Mouse (Mus musculus) telencephalon, adult 2 months (tissue): Measurements from ENCODE around the gene Ttf1.

Experiments used
- DNase-seq: peaks from one replicate; pipeline ENCODE4 v3.0.0-alpha.2; 2011; ENCODE audit warnings: low read depth, low spot score

Gene Ttf1

GRCm38 (mm10) chr2:29060135-29060597 lies at the start of gene Ttf1:
Gene Ttf1, plus strand, starts transcription at chr2:29060262.
- DNase-seq: peak; percentile 93

- no peak for DNase-seq
These were observed 47.5 kb upstream of the Ttf1 start for GRCm38 (mm10) chr2:29012523-29012922.

- DNase-seq: no peak
These were observed 43.2 kb upstream of the Ttf1 start for GRCm38 (mm10) chr2:29016599-29017587.

DNA sequence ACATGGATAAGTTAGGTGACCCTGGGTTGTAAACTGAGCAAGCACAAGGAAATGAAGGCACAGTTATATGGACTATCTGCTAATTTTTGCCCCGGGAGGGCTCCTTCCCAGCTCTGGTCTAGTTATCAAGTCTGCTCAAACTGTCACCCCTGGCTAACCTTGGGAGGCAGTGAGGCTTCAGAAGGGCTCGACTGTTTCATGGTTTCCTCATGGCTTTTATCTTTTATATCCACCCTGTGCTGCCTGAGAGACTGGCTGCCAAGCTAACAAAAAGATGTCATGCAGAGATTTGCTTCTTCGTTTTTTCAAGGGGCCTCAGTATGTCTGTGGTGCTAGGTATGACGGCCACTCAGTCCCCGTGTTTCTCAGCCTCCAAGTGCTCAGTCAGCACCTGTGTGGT lies 41.4 kb upstream of the Ttf1 start:
- no peak for DNase-seq

GRCm38 (mm10) chr2:29021025-29021424 lies 39.0 kb upstream of the Ttf1 start:
- DNase-seq: no peak

DNA sequence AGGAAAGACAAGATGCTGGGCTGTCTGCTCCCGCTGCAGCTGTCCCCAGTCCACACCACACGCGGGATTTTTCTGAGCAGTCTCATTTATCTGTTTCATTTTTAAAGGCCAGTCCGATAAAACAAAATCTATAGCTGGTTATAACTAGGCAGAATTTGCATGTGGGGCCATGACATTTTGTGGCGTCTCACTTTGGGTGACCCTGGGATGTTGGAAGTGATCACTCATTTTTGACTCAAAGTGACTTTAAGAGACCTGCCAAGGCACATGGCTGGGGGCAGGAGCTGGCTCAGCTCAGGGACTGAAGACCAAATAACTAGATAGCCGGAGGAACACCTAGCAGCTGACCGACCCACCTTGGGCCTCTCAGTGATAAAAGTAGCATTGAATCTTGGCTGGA lies 37.1 kb upstream of the Ttf1 start:
- DNase-seq: no peak

- DNase-seq: peak; percentile 76
These were observed 34.8 kb upstream of the Ttf1 start for GRCm38 (mm10) chr2:29025284-29025683.

- DNase-seq: no peak
These were observed 29.9 kb upstream of the Ttf1 start for GRCm38 (mm10) chr2:29030048-29030734.

DNA sequence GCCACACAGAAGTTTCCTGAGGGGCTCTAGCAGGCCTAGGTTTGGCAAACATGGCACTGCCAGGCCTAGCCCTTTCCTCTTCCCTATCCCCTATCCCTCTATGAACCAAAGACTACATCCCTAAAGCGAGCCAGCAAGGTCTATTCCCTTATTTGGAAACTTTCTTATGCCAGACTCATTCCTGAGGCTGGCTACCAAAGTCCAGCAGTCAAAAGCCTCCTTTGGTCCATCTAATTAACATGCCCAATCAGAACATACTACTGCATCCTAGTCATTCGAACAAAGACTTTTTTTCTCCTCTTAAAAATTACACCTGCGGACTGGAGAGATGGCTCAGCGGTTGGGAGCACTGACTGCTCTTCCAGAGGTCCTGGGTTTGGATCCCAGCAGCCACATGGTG lies 28.1 kb upstream of the Ttf1 start:
- DNase-seq: no peak

DNA sequence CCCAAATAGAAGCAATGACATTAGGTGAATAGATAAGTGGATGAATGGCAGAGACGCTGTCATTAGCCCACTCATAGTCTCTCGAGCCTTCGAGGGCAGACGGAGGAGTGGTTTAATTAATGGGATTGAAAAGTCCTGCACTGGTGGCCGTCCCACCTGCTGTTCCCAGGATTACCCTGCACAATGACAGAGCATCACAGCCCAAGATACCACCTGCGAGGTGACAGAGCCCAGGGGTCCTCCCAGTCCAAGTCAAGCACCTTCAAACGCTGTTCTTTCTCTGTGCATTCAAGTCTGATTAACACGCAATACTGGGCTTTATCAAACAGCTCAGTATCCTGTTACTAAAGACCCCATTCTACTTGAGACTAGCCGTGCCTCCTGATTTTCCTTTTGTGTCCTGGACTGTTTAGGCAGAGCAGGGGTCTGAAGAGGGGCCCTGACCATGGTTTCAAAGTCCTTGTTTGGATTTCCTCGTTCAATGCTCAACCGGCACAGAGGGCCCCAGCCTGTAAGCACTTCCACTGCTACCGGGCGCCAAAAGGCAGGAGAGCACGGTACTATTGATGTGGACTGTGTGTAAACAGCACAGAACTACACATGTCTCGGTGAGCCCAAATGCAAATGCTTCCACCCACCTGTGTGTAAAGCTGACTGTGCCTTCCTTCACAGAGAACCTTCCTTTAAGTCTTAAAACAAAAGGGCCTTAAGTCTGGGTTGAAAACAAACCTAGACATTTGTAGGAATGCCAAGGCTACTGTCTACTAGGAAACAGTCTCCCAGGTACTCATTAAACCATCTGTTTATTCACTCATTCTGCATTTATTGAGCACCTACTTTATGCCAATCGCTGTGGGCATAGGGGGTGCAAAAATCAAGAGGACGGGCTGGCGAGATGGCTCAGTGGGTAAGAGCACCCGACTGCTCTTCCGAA lies 25.3 kb upstream of the Ttf1 start:
- no peak for DNase-seq

- DNase-seq: no peak
These were observed 24.4 kb upstream of the Ttf1 start for GRCm38 (mm10) chr2:29035698-29036097.

GRCm38 (mm10) chr2:29039741-29040140 lies 20.3 kb upstream of the Ttf1 start:
- DNase-seq: no peak

- no peak for DNase-seq
These were observed 19.2 kb upstream of the Ttf1 start for GRCm38 (mm10) chr2:29040594-29041476.

DNA sequence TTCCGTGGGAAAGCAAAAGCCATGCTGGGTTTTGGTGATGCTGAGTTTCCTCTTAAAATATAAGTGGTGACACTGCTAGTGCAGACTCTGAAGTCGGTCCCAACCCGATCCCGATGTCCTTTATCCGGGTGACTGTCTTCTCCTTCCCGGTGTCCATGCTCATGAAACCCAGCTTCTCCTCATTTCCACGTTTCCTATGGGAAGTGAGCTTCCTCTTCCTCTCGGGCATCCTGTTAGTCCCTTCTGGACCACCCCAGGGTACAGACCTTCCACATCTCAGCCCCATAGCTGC lies 18.6 kb upstream of the Ttf1 start:
- DNase-seq: no peak

DNA sequence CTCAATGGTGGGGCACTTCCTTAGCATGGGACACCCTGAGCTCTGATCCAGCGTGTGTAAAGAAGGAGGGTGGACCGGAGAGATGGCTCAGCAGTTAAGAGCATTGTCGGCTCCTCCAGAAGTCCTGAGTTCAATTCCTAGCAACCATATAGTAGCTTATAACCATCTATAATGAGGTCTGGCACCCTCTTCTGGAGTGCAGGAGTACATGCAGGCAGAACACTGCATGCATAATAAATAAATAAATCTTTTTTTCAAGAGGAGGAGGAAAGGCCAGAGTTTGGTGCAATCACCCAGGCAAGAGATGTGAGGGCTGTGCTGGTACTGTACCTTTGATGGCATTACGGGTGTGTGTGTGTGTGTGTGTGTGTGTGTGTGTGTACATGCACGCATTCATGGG lies 17.9 kb upstream of the Ttf1 start:
- no peak for DNase-seq

DNA sequence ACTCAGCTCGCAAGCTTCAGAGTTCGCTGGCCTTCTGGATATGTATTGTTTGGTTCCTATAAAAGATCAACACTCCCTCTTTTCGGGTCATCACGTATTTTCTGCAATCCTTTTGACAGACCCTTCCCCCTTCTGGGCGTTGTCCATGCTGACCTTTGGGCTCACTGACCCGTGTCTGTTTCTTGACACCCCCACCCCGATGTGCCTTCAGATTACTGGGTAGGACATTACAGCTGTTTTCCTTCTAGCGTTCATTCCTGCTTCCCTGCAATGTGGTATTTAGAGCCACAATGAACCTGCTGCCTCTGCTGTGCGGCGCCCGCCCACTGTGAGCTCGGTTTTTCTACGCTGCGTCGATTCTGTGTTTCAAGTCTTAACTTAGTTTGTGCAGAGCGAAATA lies 13.9 kb upstream of the Ttf1 start:
- no peak for DNase-seq

- DNase-seq: no peak
These were observed 8.1 kb upstream of the Ttf1 start for GRCm38 (mm10) chr2:29051932-29052331.

GRCm38 (mm10) chr2:29052943-29053454 lies 7.1 kb upstream of the Ttf1 start:
- DNase-seq: no peak

- DNase-seq: peak; percentile 32
These were observed 6.1 kb upstream of the Ttf1 start for GRCm38 (mm10) chr2:29053802-29054544.

GRCm38 (mm10) chr2:29054545-29054935 lies 5.5 kb upstream of the Ttf1 start:
- no peak for DNase-seq
